Mouse (Mus musculus) frontal cortex, postnatal 25 days (tissue): Measurements from ENCODE around the gene Phf2.

Experiments
- DNase-seq, 2 experiments: peaks; one replicate each; pipeline ENCODE4 v3.0.0; 2022; ENCODE audit warnings: low spot score in 2 of 2

Phf2 gene

DNA sequence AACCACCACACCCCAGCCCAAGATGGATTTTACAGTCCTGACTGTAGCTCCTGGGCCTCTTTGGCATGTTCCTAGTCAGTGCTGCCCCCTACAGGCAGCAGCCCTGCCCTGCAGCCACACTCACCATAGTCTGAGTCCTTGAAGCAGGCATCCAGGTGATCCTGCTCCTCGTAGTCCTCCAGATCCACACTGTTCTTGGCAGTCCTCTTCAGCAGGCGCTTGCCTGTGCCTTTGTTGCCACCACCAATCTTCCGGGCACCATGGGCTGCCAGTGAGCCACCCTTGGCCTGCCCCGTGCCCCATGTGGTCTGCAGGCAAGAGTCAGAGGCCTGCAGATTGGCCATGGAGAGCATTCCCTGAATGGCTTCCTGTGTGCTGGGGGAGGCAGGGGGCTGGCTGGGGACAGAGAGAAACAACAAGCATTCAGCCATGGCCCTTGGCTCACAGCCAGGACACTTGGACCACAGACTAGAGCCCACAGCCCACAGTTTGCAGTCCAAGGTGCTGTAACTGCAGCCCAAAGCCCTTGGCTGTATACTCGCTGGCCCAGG lies 63.4 kb downstream of the Phf2 start:
- peak; percentile 52 to 60 for DNase-seq

DNA sequence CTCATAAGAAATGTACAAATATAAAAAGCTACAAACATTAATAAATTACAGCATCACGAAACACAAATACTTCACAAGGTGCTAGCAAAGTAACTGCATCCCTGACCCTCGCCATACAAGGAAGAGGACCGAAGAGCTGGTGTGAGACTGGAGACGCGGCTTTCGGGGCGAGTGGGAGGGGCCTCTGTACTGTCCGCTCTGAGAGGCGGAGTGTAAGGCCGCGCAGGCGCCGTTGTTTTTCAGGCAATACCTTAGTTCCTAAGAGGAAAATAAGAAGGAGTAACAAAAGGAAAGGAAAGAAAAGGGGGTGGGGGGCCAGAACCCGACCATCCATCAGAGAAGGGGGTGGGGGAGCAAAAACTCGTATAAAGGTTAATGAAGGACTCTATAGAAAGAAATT lies 68.7 kb downstream of the Phf2 start:
- no peak for DNase-seq

DNA sequence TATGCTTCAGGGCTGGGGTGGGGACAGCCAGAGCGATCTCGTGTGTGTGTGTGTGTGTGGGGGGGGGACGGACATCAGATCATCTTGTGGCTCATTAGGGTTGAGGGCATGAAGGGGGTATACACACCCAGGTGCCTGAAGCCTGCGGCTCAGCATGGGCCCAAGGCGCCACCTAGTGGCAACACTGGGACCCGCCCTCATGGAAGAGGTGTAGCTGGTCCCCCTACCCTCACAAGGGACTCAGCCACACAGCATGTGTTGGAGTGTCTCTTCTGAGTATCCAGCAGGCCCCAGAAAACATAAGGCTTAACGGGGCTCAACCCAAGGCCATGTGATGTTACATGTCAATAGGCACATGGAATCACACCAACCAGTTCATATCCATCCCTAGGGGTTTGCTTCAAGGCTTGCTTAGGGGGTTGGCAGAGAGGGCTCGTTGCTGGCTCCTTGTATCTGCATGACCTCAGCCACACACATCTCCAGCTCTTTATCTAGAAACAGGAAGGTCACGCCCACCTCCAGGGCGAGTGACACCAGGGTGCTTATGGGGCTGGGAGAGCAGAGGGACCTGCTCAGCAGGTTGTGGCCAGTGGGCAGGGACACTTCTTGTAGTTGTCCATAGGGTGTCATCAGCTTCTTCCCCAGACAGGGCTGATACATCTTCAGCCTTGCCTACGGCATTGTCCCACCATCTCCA lies 69.9 kb downstream of the Phf2 start:
- DNase-seq: peak; percentile 61

DNA sequence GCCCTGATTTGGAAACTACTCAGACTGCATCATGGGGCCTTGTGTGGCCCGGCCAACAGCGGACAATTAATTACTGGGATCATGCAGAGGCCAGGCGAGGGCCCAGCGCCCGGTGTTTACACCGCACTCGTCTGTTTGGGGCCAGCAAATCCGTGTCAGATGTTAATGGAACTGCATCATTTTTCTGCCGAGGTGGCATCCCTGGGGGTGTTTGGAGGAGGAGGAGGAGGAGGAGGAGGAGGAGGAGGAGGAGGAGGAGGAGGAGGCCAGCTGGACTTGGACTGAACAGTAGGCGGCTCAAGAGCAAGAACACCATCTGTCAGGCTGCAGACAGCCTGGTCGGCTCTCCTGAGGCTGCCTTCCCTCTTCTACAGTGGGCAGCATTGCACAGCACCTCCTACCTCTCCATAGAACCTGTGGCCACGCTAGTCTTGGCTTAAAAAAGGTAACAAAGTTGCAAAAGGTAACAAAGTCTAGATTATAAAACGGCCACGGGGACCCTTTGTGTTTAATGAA lies 72.6 kb downstream of the Phf2 start:
- DNase-seq: no peak

DNA sequence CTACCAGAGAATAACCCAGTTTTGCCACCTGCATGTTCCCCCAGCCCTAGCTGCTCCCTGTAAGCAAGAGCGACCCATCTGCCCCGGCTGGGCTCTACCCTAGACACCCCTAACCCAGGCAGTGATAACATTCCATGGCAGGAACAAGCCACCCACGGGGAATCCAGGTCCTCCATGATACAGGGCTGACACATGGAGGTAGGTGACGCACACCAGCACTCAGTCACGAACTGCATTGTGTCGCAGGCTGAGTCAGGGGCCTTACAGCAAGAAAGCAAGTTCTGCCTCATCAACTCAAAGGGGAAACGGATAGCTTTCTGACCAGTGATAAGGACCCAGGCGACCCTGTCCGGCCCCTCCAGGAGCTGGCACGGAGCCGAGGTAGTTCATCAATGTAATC lies 74.0 kb downstream of the Phf2 start:
- DNase-seq: no peak

DNA sequence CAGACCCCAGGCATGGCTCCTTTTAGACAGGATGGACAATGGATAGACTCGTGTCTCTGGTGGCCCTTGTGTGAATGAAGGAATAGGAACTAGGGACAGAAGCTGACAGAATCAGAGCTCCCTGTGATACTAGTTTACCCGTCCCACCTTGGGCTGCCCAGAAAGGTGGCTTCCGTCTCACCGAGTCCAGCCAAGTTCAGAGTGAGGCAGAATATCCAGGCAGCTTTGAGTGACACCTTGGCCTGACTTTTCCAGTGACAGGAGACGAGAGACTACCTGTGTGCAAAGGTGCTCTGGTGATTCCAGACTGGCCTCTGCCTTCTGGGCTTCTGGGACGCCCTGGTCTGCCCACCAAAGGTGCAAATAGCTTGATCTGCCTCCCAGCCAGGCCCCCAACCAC lies 75.2 kb downstream of the Phf2 start:
- DNase-seq: no peak

DNA sequence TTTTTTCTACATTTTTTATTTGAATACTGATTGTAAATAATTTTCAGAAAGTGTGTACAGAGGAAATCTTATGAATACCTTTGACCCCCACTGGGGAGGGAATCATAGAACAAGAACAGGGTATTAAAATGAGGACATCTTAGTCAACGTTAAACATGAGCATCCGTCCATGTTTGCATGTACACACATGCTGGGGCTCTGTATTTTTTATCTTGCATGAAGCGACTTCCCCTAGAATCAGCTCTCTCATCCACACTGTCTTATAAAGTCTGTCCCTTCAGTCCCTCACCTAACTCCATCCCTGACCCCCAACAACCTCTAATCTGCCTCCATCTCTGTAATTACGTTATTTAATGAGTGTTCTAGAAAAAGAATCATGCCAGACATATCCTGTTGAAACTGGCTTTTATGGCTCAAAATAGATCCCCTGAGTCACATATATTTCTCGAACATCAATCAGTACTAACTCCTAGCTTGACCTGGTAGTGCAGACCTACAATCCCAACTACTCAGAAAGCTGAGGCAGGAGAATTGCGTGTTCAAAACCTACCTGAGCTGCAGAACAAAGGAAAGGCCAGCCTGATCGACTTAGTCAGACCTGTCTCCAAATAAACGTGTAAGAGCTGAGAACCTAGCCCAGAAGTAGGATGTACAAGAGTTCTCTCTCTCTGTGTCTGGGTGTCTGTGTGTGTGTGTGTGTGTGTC lies 86.2 kb downstream of the Phf2 start:
- no peak for DNase-seq

DNA sequence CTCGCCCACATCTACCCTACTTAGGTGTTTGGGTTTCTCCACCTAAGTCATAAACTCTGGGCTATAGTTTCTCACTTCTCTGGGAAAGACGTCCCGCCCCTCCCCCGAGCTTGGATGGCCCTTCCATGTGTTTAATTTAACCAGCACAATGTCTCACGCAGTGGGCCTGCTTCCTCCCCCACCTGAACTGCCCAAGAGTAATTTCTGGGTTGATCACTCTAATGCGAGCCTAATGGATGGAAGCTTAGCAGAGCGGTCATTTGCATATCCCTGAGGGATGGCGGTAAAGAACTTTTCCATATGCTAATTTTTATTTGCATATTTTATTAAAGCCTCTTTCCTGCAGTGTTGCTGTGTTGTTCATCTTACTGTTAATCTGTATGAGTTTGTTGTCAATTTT lies 86.8 kb downstream of the Phf2 start:
- no peak for DNase-seq

DNA sequence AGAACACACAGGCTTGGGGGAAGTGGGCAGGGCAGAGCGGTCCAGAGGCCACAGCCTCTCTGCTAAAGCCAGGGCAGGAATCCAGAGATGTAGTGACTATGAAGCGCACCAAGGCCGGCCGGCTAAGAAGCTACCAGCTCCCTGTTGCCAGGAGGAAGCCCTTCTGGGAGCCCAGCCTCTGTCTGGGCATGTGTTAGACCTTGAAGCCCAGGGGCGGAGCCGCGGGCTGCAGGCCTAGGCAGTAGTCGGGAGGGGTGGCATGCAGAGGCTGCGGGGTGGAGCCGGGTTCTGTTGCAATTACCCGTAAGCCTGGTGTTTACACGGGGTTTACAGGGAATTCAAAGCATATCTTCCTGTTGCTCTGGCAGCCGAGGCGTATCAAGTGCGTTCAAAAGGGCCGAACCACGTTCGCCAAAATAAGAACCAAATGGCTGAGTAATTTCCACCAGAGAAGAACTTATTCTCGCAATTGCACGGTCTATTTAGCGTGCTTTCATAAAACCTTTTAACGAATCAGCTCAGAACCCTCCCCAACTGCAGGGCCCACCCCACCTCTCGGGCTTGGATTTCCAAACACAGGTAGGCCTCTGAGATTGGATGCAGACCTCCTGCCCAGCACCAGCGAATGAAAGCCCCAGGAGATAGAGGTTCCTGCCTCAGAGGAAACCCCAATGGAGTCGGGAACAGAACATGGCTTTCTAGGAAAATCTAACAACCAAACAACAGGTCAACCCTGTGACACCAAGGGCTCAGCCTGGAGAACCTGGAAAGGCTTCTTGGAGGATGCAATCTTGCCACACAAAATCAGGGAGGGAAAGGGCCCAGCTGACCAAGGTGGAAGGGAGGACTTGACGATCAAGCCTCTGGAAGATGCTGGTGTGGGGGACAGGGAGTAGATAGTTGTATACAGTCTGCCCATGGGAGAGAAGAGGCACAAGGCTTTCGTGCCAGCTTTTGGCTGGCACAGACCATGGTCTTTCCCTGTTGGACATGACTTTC lies 87.9 kb downstream of the Phf2 start:
- DNase-seq: no peak

DNA sequence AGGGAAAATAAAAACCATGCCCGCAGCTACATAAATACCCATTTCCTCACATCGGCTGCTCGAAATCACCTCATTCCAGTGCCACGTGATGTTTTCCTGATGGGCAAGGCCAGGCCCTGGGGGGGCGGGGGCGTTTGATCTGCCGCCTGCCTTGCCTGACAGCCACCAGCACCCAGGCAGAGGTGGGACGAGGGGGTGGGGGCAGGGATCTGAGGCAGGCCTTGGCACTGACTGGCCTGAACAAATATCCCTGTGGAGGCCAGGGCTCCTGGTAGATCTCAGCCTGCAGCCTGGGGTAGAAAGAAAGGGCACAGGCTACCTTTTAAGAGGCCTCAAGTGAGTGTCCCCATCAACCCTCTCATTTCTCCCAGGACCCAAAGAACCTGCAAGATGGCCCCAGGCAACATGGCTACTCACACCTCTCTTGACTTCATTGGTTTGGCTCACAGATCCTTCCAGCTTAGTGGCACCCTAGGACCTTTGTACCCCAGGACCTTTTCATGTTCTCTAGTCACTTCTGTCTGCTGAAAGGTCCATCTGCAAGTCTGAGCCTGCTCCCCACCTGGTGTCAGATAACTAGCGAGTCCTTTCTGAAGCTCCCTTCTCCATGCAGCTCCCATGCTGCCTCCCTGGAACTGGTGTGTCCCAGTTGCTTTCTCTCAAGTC lies 90.4 kb downstream of the Phf2 start:
- no peak for DNase-seq

DNA sequence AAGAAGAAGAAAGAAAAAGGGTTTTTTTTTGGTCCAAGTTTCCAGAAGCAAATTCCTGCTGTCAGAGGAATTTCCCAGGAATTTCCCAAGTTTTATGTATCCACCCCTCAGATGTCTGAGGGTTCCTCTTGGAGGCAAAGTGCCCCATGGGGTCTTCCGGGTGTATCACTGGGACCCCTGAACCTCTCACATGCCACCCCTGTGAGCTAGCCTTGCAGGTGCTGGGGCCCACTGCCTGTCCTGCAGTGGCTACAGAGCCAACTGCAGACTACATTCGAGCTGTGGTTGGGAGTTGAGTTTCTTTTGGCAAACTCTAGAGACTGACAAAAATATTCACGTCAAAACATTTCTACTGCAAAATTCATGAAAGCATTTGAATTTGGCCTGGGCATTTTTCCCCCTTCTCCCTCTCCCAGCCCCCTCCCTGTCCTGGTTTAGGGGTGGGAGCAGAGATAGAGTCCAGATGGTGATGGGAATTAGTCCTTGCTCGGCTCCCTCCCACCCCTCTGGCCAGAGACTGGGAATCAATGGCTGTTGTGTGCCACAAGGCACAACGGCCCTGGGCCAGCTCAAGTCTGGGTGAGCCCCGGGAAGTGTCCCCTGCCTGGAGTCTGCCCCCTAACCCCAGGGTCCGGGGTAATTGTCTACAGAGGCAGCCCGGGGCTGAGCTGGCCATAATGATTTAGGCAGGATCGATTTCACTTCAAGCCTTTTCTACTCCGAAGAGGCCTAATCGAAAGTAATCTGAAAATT lies 91.2 kb downstream of the Phf2 start:
- no peak for DNase-seq

DNA sequence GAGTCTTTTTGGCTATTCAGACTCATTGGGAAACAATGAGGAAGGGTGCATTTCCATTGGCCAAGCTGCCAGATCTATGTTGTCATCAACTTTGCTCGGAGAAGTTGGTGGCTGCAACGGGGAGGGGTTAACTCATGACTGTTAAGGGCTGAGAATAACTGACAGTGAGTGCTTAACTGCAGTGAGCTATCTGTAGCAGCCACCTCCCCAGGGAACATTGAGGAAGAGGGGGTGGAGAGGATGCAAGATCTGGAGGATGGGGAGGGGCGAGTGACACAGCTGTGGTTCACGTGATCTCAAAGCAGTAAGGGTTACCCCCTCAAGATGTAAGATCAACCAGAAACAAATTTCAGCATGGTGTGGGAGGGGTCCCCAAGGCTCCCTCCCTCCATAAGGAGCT lies 92.8 kb downstream of the Phf2 start:
- DNase-seq: no peak

DNA sequence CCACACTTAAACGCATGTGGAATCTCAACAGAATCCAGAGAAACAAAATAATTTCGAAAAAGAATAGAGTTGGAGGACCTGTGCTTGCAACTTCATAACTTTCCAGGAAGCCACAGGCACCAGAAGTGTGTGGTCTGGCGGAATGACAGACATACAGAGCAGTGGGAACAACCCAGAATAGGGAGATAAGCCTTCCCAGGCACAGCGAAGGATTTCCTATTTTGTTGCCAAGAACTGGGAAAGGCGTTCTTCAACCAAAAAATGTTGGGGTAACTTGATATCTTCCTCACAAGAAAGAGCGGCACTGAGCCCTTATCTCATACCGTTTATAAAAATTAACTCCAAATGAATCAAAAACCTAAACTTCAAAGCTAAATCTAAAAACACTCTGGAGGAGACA lies 96.4 kb downstream of the Phf2 start:
- no peak for DNase-seq

DNA sequence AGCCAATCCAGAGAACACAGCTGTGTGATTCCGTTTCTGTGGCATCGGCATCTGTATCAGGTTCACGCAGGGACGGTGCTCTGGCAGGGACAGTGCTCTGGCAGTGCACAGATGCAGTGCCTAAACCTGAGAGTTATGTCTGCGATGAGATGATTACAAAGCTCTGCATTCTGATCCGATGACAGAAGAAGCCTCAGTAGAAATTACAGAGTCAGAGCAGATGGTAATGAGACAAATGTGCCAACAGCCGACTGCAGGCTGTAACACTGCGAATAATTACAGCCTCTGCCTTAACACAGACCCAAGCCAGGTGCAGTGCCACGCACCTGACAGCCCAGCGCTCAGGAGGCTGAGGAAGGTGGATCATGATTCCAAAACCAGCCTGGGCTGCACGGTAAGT lies 102.8 kb downstream of the Phf2 start:
- no peak for DNase-seq

DNA sequence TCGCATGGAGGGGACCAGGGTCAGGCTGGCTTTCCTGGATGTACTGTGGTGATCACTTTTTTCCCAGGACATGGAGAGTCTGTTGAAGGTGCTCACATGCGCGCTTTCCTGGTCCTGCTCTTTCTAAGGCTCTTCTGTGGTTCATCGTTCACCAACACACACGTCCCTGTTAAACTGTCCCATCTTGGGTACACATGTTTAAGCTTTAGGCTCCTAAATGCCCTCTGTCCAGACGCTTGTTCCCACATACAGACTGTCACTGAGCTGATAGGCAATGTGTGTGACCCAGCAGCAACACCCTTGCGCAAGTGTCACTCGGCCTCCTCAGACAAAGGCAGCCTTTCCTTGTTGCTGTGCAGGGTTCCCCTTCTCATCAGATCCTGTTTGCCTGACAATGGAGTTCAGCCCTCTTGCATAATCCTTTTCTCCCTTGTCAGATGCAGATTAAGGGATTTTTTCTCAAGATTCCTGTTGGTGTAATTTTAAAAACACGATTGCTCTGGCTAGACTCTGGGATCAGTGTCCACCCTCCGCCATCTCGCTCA lies 107.1 kb downstream of the Phf2 start:
- no peak for DNase-seq

DNA sequence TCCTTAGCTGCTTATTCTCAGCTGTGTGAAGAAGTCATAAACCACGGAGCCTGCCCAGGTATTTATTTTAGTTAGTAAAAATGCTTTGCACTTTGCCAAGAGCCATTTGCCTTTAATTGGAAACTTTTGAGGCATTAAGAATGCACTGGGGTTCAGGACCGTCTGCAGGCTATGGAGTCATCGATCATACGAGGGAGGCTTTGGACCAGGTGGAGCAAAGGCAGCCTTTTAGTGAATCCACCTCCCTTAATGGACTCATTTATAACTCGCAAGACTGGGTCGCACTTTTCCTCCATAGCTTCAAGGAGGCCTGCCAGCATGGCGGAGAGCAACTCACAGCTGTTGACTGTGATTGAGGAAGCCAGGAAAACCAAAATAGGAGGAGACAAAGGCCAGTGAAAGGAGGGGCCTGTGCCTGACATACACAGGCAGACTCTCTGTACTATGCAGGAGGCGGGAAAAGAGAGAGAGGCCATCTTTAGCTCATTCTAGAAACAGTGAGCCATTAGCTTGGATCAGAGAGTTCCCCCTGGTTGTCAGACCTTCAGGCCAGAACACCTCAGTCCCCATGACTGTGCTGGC lies 110.0 kb downstream of the Phf2 start:
- DNase-seq: no peak

DNA sequence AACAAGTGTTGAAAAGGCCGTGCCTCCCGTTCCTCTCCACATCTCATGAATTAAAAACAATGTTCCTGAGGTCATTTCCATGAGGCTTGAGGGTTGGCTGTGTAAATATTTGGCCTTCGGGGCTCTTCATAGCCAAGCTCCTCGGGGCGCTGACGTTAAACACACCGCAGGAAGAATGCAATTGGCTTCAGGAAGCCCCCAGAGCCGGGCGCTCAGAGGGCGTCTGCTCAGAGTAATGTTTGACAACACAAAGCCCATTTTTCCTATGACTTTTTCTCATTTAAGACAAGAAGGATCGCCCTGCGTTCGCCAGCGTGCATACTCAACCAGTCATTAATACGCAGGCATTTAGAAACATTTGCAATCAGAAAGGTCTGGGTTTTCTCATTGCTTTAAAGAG lies 114.2 kb downstream of the Phf2 start:
- no peak for DNase-seq
